Mouse (Mus musculus): ENCODE results near the gene Dsel.

The Dsel gene

GRCm38 (mm10) chr1:111864779-111865165 is at the start of gene Dsel:
Gene Dsel (minus strand): TSS chr1:111864918.
- peak; percentile 75 for DNase-seq (ENCODE audit: low read depth, low spot score)
- H3K36me3 ChIP-seq (ENCODE audit: control insufficient read depth, insufficient read depth, low read length, poor library complexity, severe bottlenecking) = no peaks in the 10 kb centered on the region
- H3K27me3 ChIP-seq (ENCODE audit: control insufficient read depth, insufficient read depth, low read length, poor library complexity, severe bottlenecking) = no peaks in the 10 kb centered on the region

- Histone ChIP-seq H3K27me3 (ENCODE audit: control insufficient read depth, insufficient read depth, low read length, poor library complexity, severe bottlenecking) (no peaks in the 10 kb centered on the region), H3K36me3 (ENCODE audit: control insufficient read depth, insufficient read depth, low read length, poor library complexity, severe bottlenecking) (no peaks in the 10 kb centered on the region)
- DNase-seq (ENCODE audit: low read depth, low spot score) = no peak
These were observed 46.7 kb upstream of the Dsel start for GRCm38 (mm10) chr1:111911424-111911823.

- H3K36me3 ChIP-seq (ENCODE audit: control insufficient read depth, insufficient read depth, low read length, poor library complexity, severe bottlenecking) = no peaks in the 10 kb centered on the region
- H3K27me3 ChIP-seq (ENCODE audit: control insufficient read depth, insufficient read depth, low read length, poor library complexity, severe bottlenecking) = no peaks in the 10 kb centered on the region
- no peak for DNase-seq (ENCODE audit: low read depth, low spot score)
These were observed 18.6 kb upstream of the Dsel start for GRCm38 (mm10) chr1:111883336-111883735.

GRCm38 (mm10) chr1:111875784-111876183 is 11.1 kb upstream of the Dsel start:
- Histone ChIP-seq H3K36me3 (ENCODE audit: control insufficient read depth, insufficient read depth, low read length, poor library complexity, severe bottlenecking) (no peaks in the 10 kb centered on the region), H3K27me3 (ENCODE audit: control insufficient read depth, insufficient read depth, low read length, poor library complexity, severe bottlenecking) (no peaks in the 10 kb centered on the region)

GRCm38 (mm10) chr1:111873196-111873595 is 8.5 kb upstream of the Dsel start:
- Histone ChIP-seq H3K27me3 (ENCODE audit: control insufficient read depth, insufficient read depth, low read length, poor library complexity, severe bottlenecking) (no peaks in the 10 kb centered on the region), H3K36me3 (ENCODE audit: control insufficient read depth, insufficient read depth, low read length, poor library complexity, severe bottlenecking) (no peaks in the 10 kb centered on the region)
- no peak for DNase-seq (ENCODE audit: low read depth, low spot score)

More at GRCm38 (mm10) chr1:111875784-111876183, 11.1 kb upstream of the Dsel start:
- no peak for DNase-seq (ENCODE audit: low read depth, low spot score)

GRCm38 (mm10) chr1:111865467-111865866 is 749 bp upstream of the Dsel start:
- DNase-seq (ENCODE audit: low read depth, low spot score) = no peak

GRCm38 (mm10) chr1:111864063-111864778 is 497 bp downstream of the Dsel start:
- Histone ChIP-seq H3K27me3 (ENCODE audit: control insufficient read depth, insufficient read depth, low read length, poor library complexity, severe bottlenecking) (no peaks in the 10 kb centered on the region), H3K36me3 (ENCODE audit: control insufficient read depth, insufficient read depth, low read length, poor library complexity, severe bottlenecking) (no peaks in the 10 kb centered on the region)
- peak; percentile 47 for DNase-seq (ENCODE audit: low read depth, low spot score)

More at GRCm38 (mm10) chr1:111865467-111865866, 749 bp upstream of the Dsel start:
- Histone ChIP-seq H3K36me3 (ENCODE audit: control insufficient read depth, insufficient read depth, low read length, poor library complexity, severe bottlenecking) (no peaks in the 10 kb centered on the region), H3K27me3 (ENCODE audit: control insufficient read depth, insufficient read depth, low read length, poor library complexity, severe bottlenecking) (no peaks in the 10 kb centered on the region)

- Histone ChIP-seq H3K36me3 (ENCODE audit: control insufficient read depth, insufficient read depth, low read length, poor library complexity, severe bottlenecking) (no peaks in the 10 kb centered on the region), H3K27me3 (ENCODE audit: control insufficient read depth, insufficient read depth, low read length, poor library complexity, severe bottlenecking) (no peaks in the 10 kb centered on the region)
- DNase-seq (ENCODE audit: low read depth, low spot score) = no peak
These were observed 6.9 kb downstream of the Dsel start for GRCm38 (mm10) chr1:111857852-111858251.

GRCm38 (mm10) chr1:111852439-111852838 is 12.3 kb downstream of the Dsel start:
- no peaks in the 10 kb centered on the region for H3K27me3 ChIP-seq (ENCODE audit: control insufficient read depth, insufficient read depth, low read length, poor library complexity, severe bottlenecking)
- DNase-seq (ENCODE audit: low read depth, low spot score) = no peak

GRCm38 (mm10) chr1:111833583-111834225 is 31.0 kb downstream of the Dsel start:
- no peaks in the 10 kb centered on the region for H3K36me3 ChIP-seq (ENCODE audit: control insufficient read depth, insufficient read depth, low read length, poor library complexity, severe bottlenecking)
- no peaks in the 10 kb centered on the region for H3K27me3 ChIP-seq (ENCODE audit: control insufficient read depth, insufficient read depth, low read length, poor library complexity, severe bottlenecking)
- no peak for DNase-seq (ENCODE audit: low read depth, low spot score)

More at GRCm38 (mm10) chr1:111852439-111852838, 12.3 kb downstream of the Dsel start:
- H3K36me3 ChIP-seq (ENCODE audit: control insufficient read depth, insufficient read depth, low read length, poor library complexity, severe bottlenecking) = no peaks in the 10 kb centered on the region

Measured in splenic B cell, adult 2 months (primary cell).